Mouse (Mus musculus): ENCODE results near the gene Duox1.
"Not testable (repeated sequence)": the region's sequence is repeated elsewhere in the genome, so short reads cannot be mapped to it uniquely, and the experiment has no call there.

The Duox1 gene

GRCm38 (mm10) chr2:122375391-122375991 lies 60.0 kb downstream of the Duox1 start:
- peak; percentile 98 for DNase-seq (ENCODE audit: low spot score)

- DNase-seq (ENCODE audit: low spot score): no peak
Observed at GRCm38 (mm10) chr2:122376041-122376561, 60.6 kb downstream of the Duox1 start.

- peak; percentile 99 for DNase-seq (ENCODE audit: low spot score)
Observed at GRCm38 (mm10) chr2:122377215-122377674, 61.8 kb downstream of the Duox1 start.

GRCm38 (mm10) chr2:122377751-122378246 lies 62.3 kb downstream of the Duox1 start:
- DNase-seq (ENCODE audit: low spot score): peak; percentile 74

GRCm38 (mm10) chr2:122378421-122379291 lies 63.2 kb downstream of the Duox1 start:
- DNase-seq (ENCODE audit: low spot score): no peak

- no peak for DNase-seq (ENCODE audit: low spot score)
Observed at GRCm38 (mm10) chr2:122379292-122379650, 63.8 kb downstream of the Duox1 start.

GRCm38 (mm10) chr2:122380768-122381311 lies 65.4 kb downstream of the Duox1 start:
- no peak for DNase-seq (ENCODE audit: low spot score)

GRCm38 (mm10) chr2:122381329-122382103 lies 66.0 kb downstream of the Duox1 start:
- DNase-seq (ENCODE audit: low spot score): no peak

GRCm38 (mm10) chr2:122382121-122382520 lies 66.6 kb downstream of the Duox1 start:
- no peak for DNase-seq (ENCODE audit: low spot score)

GRCm38 (mm10) chr2:122385095-122385494 lies 69.6 kb downstream of the Duox1 start:
- no peak for DNase-seq (ENCODE audit: low spot score)

- not testable (repeated sequence) for DNase-seq (ENCODE audit: low spot score)
Observed at GRCm38 (mm10) chr2:122387135-122387534, 71.7 kb downstream of the Duox1 start.

GRCm38 (mm10) chr2:122396150-122396549 lies 80.7 kb downstream of the Duox1 start:
- DNase-seq (ENCODE audit: low spot score): no peak
